Mouse (Mus musculus) heart, embryonic 15.5 days (tissue): ENCODE measurements around the gene Fance. TPM values are rescaled to one million over a fixed set of nuclear protein-coding genes. Genes with fewer than 3 reads are reported as not detected.
"Not testable (repeated sequence)": the region's sequence is repeated elsewhere in the genome, so short reads cannot be mapped to it uniquely, and the experiment has no call there.

Source experiments
- ATAC-seq: fragments of 200-750 bp; cut with Nextera tagmentation; replicated peaks from 2 replicates; pipeline ENCODE4 v1.8.0; 2017; ENCODE audit warnings: low read depth, moderate TSS enrichment; ENCODE audit not compliant: insufficient number of reproducible peaks, insufficient read depth, low FRiP score
- H3K27ac ChIP-seq: fragments of 300-500 bp; sonication (generic); 2 replicates; pipeline ENCODE4 v1.5.1; 2015; ENCODE audit warnings: mild to moderate bottlenecking, inconsistent platforms
- H3K27me3 ChIP-seq: fragments of 300-500 bp; sonication (generic); 2 replicates; pipeline ENCODE4 v1.6.1; 2015; ENCODE audit warnings: inconsistent platforms
- H3K36me3 ChIP-seq: fragments of 300-500 bp; sonication (generic); 2 replicates; pipeline ENCODE4 v1.6.1; 2015; ENCODE audit warnings: mild to moderate bottlenecking, inconsistent platforms
- H3K4me1 ChIP-seq: fragments of 300-500 bp; sonication (generic); replicated peaks from 2 replicates; pipeline ENCODE4 v1.6.1; 2015; ENCODE audit warnings: inconsistent platforms
- H3K4me2 ChIP-seq: fragments of 300-500 bp; sonication (generic); 2 replicates; pipeline ENCODE4 v1.6.1; 2015; ENCODE audit warnings: inconsistent platforms, mild to moderate bottlenecking, moderate library complexity
- H3K4me3 ChIP-seq: fragments of 300-500 bp; sonication (generic); 2 replicates; pipeline ENCODE4 v1.5.1; 2015; ENCODE audit warnings: mild to moderate bottlenecking, inconsistent platforms
- H3K9ac ChIP-seq: fragments of 300-500 bp; sonication (generic); 2 replicates; pipeline ENCODE4 v1.6.1; 2015; ENCODE audit warnings: mild to moderate bottlenecking, inconsistent platforms
- H3K9me3 ChIP-seq: fragments of 300-500 bp; sonication (generic); replicated peaks from 2 replicates; pipeline ENCODE4 v1.6.1; 2016; ENCODE audit warnings: inconsistent platforms
- WGBS: fragments of 180-500 bp; shearing (Covaris S2); methylation state at CpG from one replicate; pipeline ENCODE4 v1.1.7; 2015; ENCODE audit warnings: mixed read lengths; 5-methylcytosine and 5-hydroxymethylcytosine counted together
- polyA plus RNA-seq: library from polyadenylated mRNA; unstranded; fragments of >200 nt; fragmentation: Nextera tagmentation; extraction: Ambion mirVana; gene quantifications from 2 replicates; pipeline ENCODE4 v1.2.1, GENCODE M21; 2015

Fance gene
- polyA plus RNA-seq, 1 experiment from 2014 or later = 18.8 TPM

GRCm38 (mm10) chr17:28349901-28350465 is 36.7 kb downstream of the Fance start:
- no peaks in the 10 kb centered on the region for H3K9me3 ChIP-seq
- H3K36me3 ChIP-seq = no peaks in the 10 kb centered on the region
- H3K4me2 ChIP-seq = peak overlapping the region; percentile 98
- H3K4me1 ChIP-seq = peaks cover 48% of the 10 kb centered on the region
- H3K27me3 ChIP-seq = peaks cover 27% of the 10 kb centered on the region
- peak; percentile 43 for ATAC-seq
- H3K4me3 ChIP-seq = peak overlapping the region; percentile 93
- peak overlapping the region; percentile 94 for H3K9ac ChIP-seq
- WGBS = under 1% methylated on average over 54 of the region's 54 CpGs
- peak overlapping the region; percentile 96 for H3K27ac ChIP-seq

DNA sequence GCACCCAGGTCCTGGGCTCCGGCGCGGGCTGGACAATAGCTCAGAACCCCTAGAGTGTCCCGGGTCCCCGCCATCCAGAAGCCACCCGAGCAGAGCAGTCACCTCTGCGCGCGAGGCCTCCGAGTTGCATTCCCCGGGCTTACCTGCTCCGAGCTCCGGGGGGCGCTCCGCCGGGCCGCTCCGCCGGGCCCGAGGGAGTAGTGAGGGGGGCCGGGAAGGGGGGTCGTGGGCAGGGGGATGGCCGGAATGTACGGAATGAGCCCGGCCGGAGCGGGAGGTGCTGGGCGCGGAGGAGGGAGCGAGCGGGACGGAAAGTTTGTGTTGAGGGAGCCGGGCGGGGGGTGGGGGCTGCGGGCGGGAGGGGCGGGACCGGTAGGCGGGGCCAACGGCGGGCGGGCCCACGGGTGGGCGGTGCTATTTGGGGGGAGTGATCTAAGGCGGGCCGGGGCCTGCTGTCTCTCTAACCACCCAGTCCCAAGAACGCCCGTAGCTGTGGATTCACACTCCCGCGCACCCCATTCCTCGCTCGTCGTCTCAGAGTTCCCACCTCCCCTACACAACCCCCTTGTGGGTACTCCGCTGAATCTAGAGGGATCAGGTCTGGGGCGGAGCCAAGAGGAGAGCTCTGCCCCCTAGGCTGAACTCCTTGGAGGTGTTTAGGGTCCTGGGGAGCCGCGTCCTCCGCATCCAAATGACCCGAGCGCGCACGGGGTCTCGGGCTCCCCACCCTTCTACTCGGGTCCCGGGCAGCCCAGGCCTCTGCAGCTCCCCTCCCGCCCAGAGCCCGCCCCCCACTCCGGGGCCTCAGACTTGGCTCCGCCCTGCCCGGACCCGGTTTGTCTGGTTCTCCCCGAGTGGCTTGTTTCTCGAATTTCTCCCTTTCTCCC is 37.4 kb downstream of the Fance start, which contains the start of gene Tead3:
Gene Tead3, minus strand, starts transcription at position 352 of the 887 bp plus-strand sequence.
- Histone ChIP-seq H3K27me3 (peaks cover 27% of the 10 kb centered on the region), H3K9me3 (no peaks in the 10 kb centered on the region), H3K4me1 (peaks cover 41% of the 10 kb centered on the region), H3K27ac (peak within 1 kb of the TSS; percentile 96), H3K36me3 (no peaks in the 10 kb centered on the region), H3K9ac (peak within 1 kb of the TSS; percentile 94), H3K4me2 (peak within 1 kb of the TSS; percentile 98), H3K4me3 (peak within 1 kb of the TSS; percentile 93)
- under 1% methylated on average over 56 of the region's 73 CpGs for WGBS
- peak; percentile 81 for ATAC-seq

- no peak for ATAC-seq
- Histone ChIP-seq H3K9me3 (no peaks in the 10 kb centered on the region), H3K4me1 (peaks cover 40% of the 10 kb centered on the region), H3K4me3 (peak overlapping the region; percentile 93), H3K4me2 (peak overlapping the region; percentile 98), H3K9ac (peak overlapping the region; percentile 74), H3K36me3 (no peaks in the 10 kb centered on the region), H3K27me3 (peaks cover 27% of the 10 kb centered on the region), H3K27ac (peak overlapping the region; percentile 96)
- WGBS = 3% methylated on average over 29 of the region's 29 CpGs
Measured at GRCm38 (mm10) chr17:28351353-28351890, 38.1 kb downstream of the Fance start.

GRCm38 (mm10) chr17:28352018-28352417 is 38.7 kb downstream of the Fance start:
- H3K4me2 ChIP-seq = peak overlapping the region; percentile 98
- H3K9me3 ChIP-seq = no peaks in the 10 kb centered on the region
- H3K4me1 ChIP-seq = peaks cover 35% of the 10 kb centered on the region
- peak overlapping the region; percentile 93; the same call in 1 of the 2 replicates for H3K4me3 ChIP-seq
- WGBS = 37% methylated on average over 11 of the region's 11 CpGs
- no peak overlapping the region; the same call in 1 of the 2 replicates for H3K27ac ChIP-seq
- no peaks in the 10 kb centered on the region for H3K36me3 ChIP-seq
- H3K27me3 ChIP-seq = peaks cover 27% of the 10 kb centered on the region
- H3K9ac ChIP-seq = no peak overlapping the region
- ATAC-seq = no peak

DNA sequence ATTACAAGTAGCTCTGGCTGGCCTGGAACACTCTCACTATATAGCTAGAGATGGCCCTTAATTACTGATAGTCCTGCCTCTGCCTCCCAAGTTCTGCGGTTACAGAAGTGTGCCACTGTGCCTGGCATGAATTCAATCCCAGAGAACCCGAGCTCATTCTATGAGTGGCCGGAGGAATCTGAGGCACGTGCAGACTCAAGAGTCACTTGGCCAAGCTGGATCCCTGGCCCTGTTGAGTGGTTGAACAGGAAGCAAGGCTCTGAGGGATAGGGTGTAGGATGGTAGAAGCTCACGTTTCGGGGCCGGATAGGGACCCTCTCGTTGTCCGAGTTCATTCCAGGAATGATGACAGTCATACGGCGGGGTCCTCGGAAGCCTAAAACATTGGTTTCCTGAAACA is 42.6 kb downstream of the Fance start:
- Histone ChIP-seq H3K36me3 (no peaks in the 10 kb centered on the region), H3K27me3 (peaks cover 57% of the 10 kb centered on the region), H3K27ac (no peak overlapping the region), H3K9me3 (no peaks in the 10 kb centered on the region), H3K4me3 (no peak overlapping the region), H3K4me1 (peaks cover 21% of the 10 kb centered on the region), H3K9ac (no peak overlapping the region), H3K4me2 (no peak overlapping the region)
- no peak for ATAC-seq
- WGBS = 67% methylated on average over 12 of the region's 12 CpGs

- 18% methylated on average over 23 of the region's 24 CpGs for WGBS
- not testable (repeated sequence) for ATAC-seq, H3K4me2 ChIP-seq
Measured at GRCm38 (mm10) chr17:28358576-28359261, 45.4 kb downstream of the Fance start.

DNA sequence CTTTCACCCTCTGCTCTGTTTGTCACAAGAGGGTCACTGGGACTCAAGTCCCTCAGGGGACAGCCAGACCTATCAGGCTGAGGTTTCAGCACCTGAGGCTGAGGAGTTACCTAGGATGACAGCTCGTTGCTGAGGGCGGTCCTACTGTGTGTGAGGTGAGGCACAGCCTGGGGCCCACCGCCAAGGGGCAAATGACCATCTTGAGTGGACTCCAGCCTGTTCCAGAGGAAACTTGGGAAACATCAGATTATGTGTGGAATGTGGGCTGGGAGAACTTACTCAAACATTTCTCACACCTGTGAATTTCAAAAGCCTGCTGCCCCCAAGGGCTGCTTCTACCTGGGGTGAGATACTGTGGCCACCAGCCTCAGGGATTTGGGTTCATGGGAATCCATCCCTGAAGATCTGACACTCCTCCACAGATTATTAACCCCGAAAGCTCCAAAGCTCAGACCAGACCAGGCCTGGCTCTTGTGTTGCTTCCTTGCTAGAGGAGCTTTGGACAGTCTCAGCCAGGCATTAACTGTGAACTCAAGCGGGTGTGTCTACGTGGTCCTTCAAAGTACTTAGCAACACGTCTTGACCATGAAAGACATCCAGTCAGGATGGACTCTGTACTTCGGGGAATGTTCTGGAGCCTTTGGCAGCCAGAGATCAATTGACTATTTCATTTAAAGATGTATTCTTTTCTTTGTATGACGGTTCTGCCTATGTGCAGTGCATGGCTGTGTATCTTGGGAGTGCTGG is 47.4 kb downstream of the Fance start:
- no peak for ATAC-seq
- no peaks in the 10 kb centered on the region for H3K9me3 ChIP-seq
- H3K36me3 ChIP-seq = no peaks in the 10 kb centered on the region
- H3K27ac ChIP-seq = no peak overlapping the region
- H3K9ac ChIP-seq = no peak overlapping the region
- WGBS = 79% methylated on average over 9 of the region's 9 CpGs
- peaks cover 72% of the 10 kb centered on the region for H3K27me3 ChIP-seq
- H3K4me1 ChIP-seq = peaks cover 36% of the 10 kb centered on the region
- no peak overlapping the region for H3K4me3 ChIP-seq
- no peak overlapping the region for H3K4me2 ChIP-seq

More at GRCm38 (mm10) chr17:28358576-28359261, 45.4 kb downstream of the Fance start:
- H3K9me3 ChIP-seq, H3K4me3 ChIP-seq, H3K9ac ChIP-seq, H3K36me3 ChIP-seq, H3K27ac ChIP-seq: not testable (repeated sequence)
- Histone ChIP-seq H3K27me3 (peaks cover 60% of the 10 kb centered on the region), H3K4me1 (peaks cover 23% of the 10 kb centered on the region)

GRCm38 (mm10) chr17:28361921-28362652 is 48.8 kb downstream of the Fance start:
- Histone ChIP-seq H3K36me3 (no peaks in the 10 kb centered on the region), H3K4me1 (peaks cover 31% of the 10 kb centered on the region), H3K4me3 (peak overlapping the region; percentile 45), H3K27me3 (peaks cover 72% of the 10 kb centered on the region), H3K9ac (peak overlapping the region; percentile 15; the same call in 1 of the 2 replicates), H3K9me3 (no peaks in the 10 kb centered on the region), H3K4me2 (peak overlapping the region; percentile 65), H3K27ac (no peak overlapping the region)
- no peak for ATAC-seq
- 39% methylated on average over 11 of the region's 11 CpGs for WGBS

- H3K36me3 ChIP-seq = no peaks in the 10 kb centered on the region
- H3K27me3 ChIP-seq = peaks cover 70% of the 10 kb centered on the region
- 0 out of 2 replicates have a peak, but pooled peaks have one; percentile 8 for ATAC-seq
- peak overlapping the region; percentile 15 for H3K9ac ChIP-seq
- H3K9me3 ChIP-seq = no peaks in the 10 kb centered on the region
- H3K4me2 ChIP-seq = peak overlapping the region; percentile 65
- peaks cover 31% of the 10 kb centered on the region for H3K4me1 ChIP-seq
- whole genome bisulfite sequencing = 4% methylated on average over 25 of the region's 25 CpGs
- H3K27ac ChIP-seq = no peak overlapping the region
- H3K4me3 ChIP-seq = peak overlapping the region; percentile 45
Measured at GRCm38 (mm10) chr17:28362653-28363292, 49.5 kb downstream of the Fance start.
